Mouse (Mus musculus) lung, postnatal 0 days (tissue): ENCODE measurements around the gene Tac4. TPM values are rescaled to one million over a fixed set of nuclear protein-coding genes. Genes with fewer than 3 reads are reported as not detected.

ENCODE experiments used
- ATAC-seq: fragments of 200-750 bp; cut with Nextera tagmentation; 2 replicates; pipeline ENCODE4 v1.8.0; 2017; ENCODE audit warnings: moderate library complexity
- DNase-seq: peaks from one replicate; pipeline ENCODE4 v3.0.0-alpha.2; 2016; ENCODE audit warnings: low spot score
- H3K27ac ChIP-seq: fragments of 300-500 bp; sonication (generic); 2 replicates; pipeline ENCODE4 v1.5.1; 2014; ENCODE audit warnings: antibody characterized with exemption, mild to moderate bottlenecking, low read length, mixed read lengths
- H3K27me3 ChIP-seq: fragments of 300-500 bp; sonication (generic); replicated peaks from 2 replicates; pipeline ENCODE4 v1.6.1; 2014; ENCODE audit warnings: low read length, mixed read lengths; ENCODE audit not compliant: insufficient read depth
- H3K36me3 ChIP-seq: fragments of 300-500 bp; sonication (generic); 2 replicates; pipeline ENCODE4 v1.6.1; 2014; ENCODE audit warnings: low read length, mixed read lengths; ENCODE audit not compliant: insufficient read depth
- H3K4me1 ChIP-seq: fragments of 300-500 bp; sonication (generic); 2 replicates; pipeline ENCODE4 v1.6.1; 2014; ENCODE audit warnings: antibody characterized with exemption, low read depth, low read length, mixed read lengths; ENCODE audit not compliant: insufficient read depth
- H3K4me2 ChIP-seq: fragments of 300-500 bp; sonication (generic); replicated peaks from 2 replicates; pipeline ENCODE4 v1.6.1; 2014; ENCODE audit warnings: low read depth, mild to moderate bottlenecking, low read length, moderate library complexity, mixed read lengths
- H3K4me3 ChIP-seq: fragments of 300-500 bp; sonication (generic); 2 replicates; pipeline ENCODE4 v1.5.1; 2014; ENCODE audit warnings: low read depth, low read length
- H3K9ac ChIP-seq: fragments of 300-500 bp; sonication (generic); replicated peaks from 2 replicates; pipeline ENCODE4 v1.6.1; 2014; ENCODE audit warnings: low read depth, mild to moderate bottlenecking
- H3K9me3 ChIP-seq: fragments of 300-500 bp; sonication (generic); 2 replicates; pipeline ENCODE4 v1.6.1; 2016; ENCODE audit warnings: low read length, mixed read lengths
- CTCF ChIP-seq: IDR thresholded peaks from 2 replicates; pipeline ENCODE4 v1.5.1; 2016; ENCODE audit warnings: antibody characterized with exemption, mild to moderate bottlenecking
- EP300 ChIP-seq: IDR thresholded peaks from 2 replicates; pipeline ENCODE4 v1.6.1; 2016; ENCODE audit warnings: antibody characterized with exemption, mild to moderate bottlenecking, control low read depth
- WGBS: fragments of 180-500 bp; shearing (Covaris S2); extraction: QIAGEN DNeasy Blood & Tissue Kit; methylation state at CpG from one replicate; pipeline ENCODE4 v1.1.7; 2014; 5-methylcytosine and 5-hydroxymethylcytosine counted together
- polyA plus RNA-seq: library from polyadenylated mRNA; unstranded; fragments of >200 nt; fragmentation: Nextera tagmentation; extraction: Ambion mirVana; gene quantifications from 2 replicates; pipeline ENCODE4 v1.2.1, GENCODE M21; 2015

Tac4 gene
- polyA plus RNA-seq, 1 experiment from 2014 or later, result 0.18 TPM

DNA sequence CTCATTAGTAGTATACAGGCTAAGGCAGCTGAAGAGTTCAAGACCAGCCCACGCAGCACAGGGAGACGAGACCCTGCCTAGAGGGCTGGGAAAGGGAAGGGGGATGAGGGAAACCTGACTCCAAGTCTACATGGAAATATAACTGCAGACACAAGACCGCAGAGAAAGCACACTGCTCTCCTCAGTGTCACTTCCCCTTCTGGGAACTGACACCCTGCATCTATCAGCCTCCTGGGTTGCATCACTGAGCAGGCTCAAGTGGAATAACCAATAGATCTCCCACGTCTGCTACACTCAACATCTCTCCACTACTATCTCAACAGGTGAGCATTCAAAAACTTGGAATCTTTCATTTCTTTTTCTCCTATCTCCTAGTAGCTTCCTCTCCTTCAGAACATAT, 30.7 kb downstream of the Tac4 start:
- TF ChIP-seq CTCF (no peak), EP300 (no peak)
- no peak overlapping the region for H3K4me3 ChIP-seq
- WGBS, result 65% methylated on average over 4 of the region's 4 CpGs
- peaks cover 17% of the 10 kb centered on the region; the same call in 1 of the 2 replicates for H3K36me3 ChIP-seq
- H3K27me3 ChIP-seq, result no peaks in the 10 kb centered on the region
- no peaks in the 10 kb centered on the region for H3K4me1 ChIP-seq
- H3K4me2 ChIP-seq, result no peak overlapping the region
- H3K9ac ChIP-seq, result no peak overlapping the region
- H3K9me3 ChIP-seq, result no peaks in the 10 kb centered on the region
- DNase-seq (peak; percentile 14), ATAC-seq (no peak)
- H3K27ac ChIP-seq, result no peak overlapping the region

DNA sequence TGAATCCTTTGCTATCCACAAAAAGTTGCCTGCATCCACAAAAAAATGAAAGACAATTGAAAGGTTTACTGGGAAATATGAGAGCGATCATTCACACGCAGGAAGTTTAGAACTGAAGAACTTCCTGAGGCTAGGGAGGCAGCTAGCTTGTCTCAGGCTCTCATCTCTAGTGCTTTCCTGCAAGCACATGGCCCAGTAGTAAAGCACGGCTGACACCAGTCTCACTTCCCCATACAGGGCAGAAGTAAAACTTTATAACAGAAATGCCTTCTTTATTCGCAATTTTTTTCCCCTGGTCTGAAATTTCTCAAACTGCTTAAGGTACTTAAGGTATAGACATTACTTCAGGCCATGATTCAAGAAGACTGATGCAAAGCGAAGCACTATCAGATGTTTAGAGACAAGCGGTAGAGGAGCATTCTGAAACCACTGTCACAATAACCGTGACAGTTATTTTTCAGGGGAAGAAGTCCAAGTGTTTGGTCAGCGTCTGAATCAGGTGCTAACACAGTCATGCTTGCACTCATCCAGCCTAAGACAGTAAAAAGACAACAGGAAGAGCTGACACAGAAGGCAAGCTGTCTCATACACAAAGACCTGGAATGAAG, 31.8 kb downstream of the Tac4 start:
- TF ChIP-seq CTCF, result no peak
- TF ChIP-seq EP300, result no peak
- DNase-seq (peak; percentile 43), ATAC-seq (peak; percentile 68)
- no peaks in the 10 kb centered on the region for H3K4me1 ChIP-seq
- no peaks in the 10 kb centered on the region for H3K27me3 ChIP-seq
- H3K9me3 ChIP-seq, result no peaks in the 10 kb centered on the region
- no peak overlapping the region for H3K27ac ChIP-seq
- H3K4me3 ChIP-seq, result no peak overlapping the region
- H3K4me2 ChIP-seq, result no peak overlapping the region
- no peak overlapping the region for H3K9ac ChIP-seq
- 67% methylated on average over 8 of the region's 8 CpGs for WGBS
- H3K36me3 ChIP-seq, result peaks cover 15% of the 10 kb centered on the region; the same call in 1 of the 2 replicates

DNA sequence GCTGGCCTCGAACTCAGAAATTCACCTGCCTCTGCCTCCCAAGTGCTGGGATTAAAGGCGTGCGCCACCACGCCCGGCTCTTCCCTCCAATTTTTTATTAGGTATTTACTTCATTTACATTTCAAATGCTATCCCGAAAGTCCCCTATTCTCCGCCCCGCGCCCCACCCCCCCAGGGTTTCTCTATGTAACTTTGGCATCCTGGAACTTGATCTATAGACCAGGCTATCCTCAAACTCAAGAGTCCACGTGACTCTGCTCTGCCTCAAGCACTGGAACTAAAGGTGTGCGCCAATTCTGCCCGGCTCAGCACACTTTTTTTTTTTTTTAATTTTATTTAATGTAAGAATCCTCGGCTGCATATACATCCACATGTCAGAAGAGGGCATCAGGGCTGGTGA, 34.4 kb downstream of the Tac4 start:
- ATAC-seq (no peak), DNase-seq (no peak)
- no peak overlapping the region for H3K4me3 ChIP-seq
- H3K27ac ChIP-seq, result no peak overlapping the region
- H3K9ac ChIP-seq, result no peak overlapping the region
- no peaks in the 10 kb centered on the region for H3K9me3 ChIP-seq
- WGBS, result 92% methylated on average over 13 of the region's 13 CpGs
- no peak overlapping the region for H3K4me2 ChIP-seq
- H3K27me3 ChIP-seq, result no peaks in the 10 kb centered on the region
- H3K36me3 ChIP-seq, result peaks cover 10% of the 10 kb centered on the region; the same call in 1 of the 2 replicates
- TF ChIP-seq CTCF (no peak), EP300 (no peak)
- no peaks in the 10 kb centered on the region for H3K4me1 ChIP-seq

DNA sequence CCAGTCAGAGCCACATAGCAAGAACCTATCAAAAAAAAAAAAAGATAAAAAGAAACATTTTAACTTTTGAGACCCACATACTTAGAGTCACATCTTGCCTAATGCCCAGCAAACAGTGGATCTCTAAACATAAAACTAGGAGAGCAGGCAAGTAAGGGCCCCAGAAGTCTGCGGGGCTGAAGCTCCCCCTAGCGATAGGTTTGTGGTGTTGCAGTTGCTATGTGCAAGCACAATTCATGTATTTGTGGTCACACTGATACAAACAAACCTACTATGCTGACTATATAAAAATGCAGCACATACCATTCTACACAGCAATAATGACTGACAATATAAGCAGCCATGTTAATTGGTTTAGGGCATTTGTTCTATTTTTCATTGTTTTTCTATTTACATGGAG, 36.8 kb downstream of the Tac4 start:
- WGBS, result 13% methylated on average over 2 of the region's 2 CpGs
- H3K36me3 ChIP-seq, result peaks cover 20% of the 10 kb centered on the region; the same call in 1 of the 2 replicates
- peak; percentile 72 for DNase-seq

DNA sequence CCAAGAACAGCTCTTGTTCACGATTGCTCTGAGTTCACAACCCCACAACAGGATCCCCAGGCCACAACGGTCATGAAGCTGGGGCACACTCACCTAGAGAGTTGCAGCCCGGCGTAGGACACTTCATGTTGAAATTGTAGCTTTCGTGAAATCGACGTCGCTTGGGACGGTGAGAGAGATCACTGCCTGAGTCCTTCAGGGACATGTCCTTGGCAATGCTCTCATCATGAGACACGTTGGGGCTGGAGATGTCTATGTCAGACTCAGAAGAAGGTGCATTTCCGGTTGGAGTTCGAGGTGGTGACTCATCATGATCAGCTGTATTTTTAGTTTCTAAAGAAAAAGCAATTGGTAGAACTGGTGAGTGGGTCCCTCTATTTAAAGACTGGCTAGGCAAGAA, 38.6 kb downstream of the Tac4 start:
- H3K27ac ChIP-seq, result no peak overlapping the region
- no peaks in the 10 kb centered on the region for H3K4me1 ChIP-seq
- H3K9me3 ChIP-seq, result no peaks in the 10 kb centered on the region
- H3K4me3 ChIP-seq, result no peak overlapping the region
- H3K36me3 ChIP-seq, result peaks cover 20% of the 10 kb centered on the region; the same call in 1 of the 2 replicates
- ATAC-seq, result no peak
- H3K9ac ChIP-seq, result no peak overlapping the region
- 88% methylated on average over 12 of the region's 12 CpGs for WGBS
- H3K4me2 ChIP-seq, result no peak overlapping the region
- no peak for DNase-seq
- H3K27me3 ChIP-seq, result no peaks in the 10 kb centered on the region
- TF ChIP-seq EP300 (no peak), CTCF (no peak)

More for the DNA sequence above, 36.8 kb downstream of the Tac4 start:
- Histone ChIP-seq H3K27ac (no peak overlapping the region), H3K27me3 (no peaks in the 10 kb centered on the region), H3K4me1 (no peaks in the 10 kb centered on the region), H3K4me2 (no peak overlapping the region), H3K9me3 (no peaks in the 10 kb centered on the region), H3K9ac (no peak overlapping the region), H3K4me3 (no peak overlapping the region)
- ATAC-seq, result 0 out of 2 replicates have a peak, but pooled peaks have one; percentile 32
- TF ChIP-seq EP300 (peak; percentile 40), CTCF (peak; percentile 94)

DNA sequence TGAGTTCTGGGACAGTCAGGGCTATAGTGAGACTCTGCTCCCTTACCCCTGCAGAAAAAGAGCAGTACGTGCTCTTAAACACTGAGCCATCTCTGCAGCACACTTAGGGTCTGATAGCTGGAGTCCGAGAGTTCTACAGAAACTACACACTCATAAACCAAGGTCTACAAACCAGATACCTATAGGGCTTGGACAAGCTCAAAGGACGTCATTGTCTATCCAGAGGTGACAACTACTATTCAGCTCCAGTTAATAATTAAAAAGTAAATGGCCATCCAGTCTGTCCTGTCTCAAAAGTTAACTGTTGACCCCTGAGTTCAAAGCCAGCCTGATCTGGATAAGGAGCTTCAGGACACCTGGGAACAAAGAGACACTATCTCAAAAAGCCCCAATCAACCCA, 40.4 kb downstream of the Tac4 start:
- Histone ChIP-seq H3K36me3 (peaks cover 27% of the 10 kb centered on the region; the same call in 1 of the 2 replicates), H3K27ac (no peak overlapping the region), H3K9me3 (no peaks in the 10 kb centered on the region), H3K27me3 (no peaks in the 10 kb centered on the region), H3K9ac (no peak overlapping the region), H3K4me2 (no peak overlapping the region), H3K4me1 (no peaks in the 10 kb centered on the region), H3K4me3 (no peak overlapping the region)
- no peak for TF ChIP-seq EP300
- TF ChIP-seq CTCF, result no peak
- no peak for DNase-seq
- WGBS, result 77% methylated on average over 3 of the region's 3 CpGs
- ATAC-seq, result no peak
